Mouse (Mus musculus): ENCODE data around the gene Thap11.

Thap11 gene

GRCm38 (mm10) chr8:105900941-105901616 lies 46.1 kb downstream of the Thap11 start:
- DNase-seq (ENCODE audit: low spot score): no peak
